Mouse (Mus musculus) lung, adult 18-20 months (tissue): ENCODE measurements around the gene Eef1g.
"Not testable (repeated sequence)": the region's sequence is repeated elsewhere in the genome, so short reads cannot be mapped to it uniquely, and the experiment has no call there.

ENCODE experiments used
- DNase-seq, 2 experiments: peaks; one replicate each; pipeline ENCODE4 v3.0.0; 2022; ENCODE audit warnings: mixed read lengths in 2 of 2

The Eef1g gene

GRCm38 (mm10) chr19:8946929-8947328 is 19.9 kb upstream of the Eef1g start:
- no peak for DNase-seq

DNA sequence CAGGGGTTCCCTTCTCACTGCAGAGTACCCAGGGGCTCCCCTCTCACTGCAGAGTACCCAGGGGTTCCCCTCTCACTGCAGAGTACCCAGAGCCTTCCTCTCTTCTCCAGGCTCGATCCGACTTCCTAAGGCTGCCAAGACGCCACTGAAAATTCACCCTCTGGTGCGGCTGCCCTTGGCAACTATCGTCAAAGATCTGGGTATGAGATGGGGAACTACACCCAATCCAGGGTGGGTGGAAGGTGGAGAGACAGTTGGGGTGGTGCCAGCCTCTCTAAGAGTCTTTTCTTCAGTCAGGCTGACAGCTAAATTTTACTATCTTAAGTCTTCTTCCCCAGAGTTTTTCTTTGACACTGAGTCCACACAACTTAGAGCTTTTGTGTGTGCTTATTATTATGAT is 16.7 kb upstream of the Eef1g start:
- DNase-seq = no peak

- DNase-seq = no peak
These were observed 14.6 kb upstream of the Eef1g start for GRCm38 (mm10) chr19:8952241-8952640.

DNA sequence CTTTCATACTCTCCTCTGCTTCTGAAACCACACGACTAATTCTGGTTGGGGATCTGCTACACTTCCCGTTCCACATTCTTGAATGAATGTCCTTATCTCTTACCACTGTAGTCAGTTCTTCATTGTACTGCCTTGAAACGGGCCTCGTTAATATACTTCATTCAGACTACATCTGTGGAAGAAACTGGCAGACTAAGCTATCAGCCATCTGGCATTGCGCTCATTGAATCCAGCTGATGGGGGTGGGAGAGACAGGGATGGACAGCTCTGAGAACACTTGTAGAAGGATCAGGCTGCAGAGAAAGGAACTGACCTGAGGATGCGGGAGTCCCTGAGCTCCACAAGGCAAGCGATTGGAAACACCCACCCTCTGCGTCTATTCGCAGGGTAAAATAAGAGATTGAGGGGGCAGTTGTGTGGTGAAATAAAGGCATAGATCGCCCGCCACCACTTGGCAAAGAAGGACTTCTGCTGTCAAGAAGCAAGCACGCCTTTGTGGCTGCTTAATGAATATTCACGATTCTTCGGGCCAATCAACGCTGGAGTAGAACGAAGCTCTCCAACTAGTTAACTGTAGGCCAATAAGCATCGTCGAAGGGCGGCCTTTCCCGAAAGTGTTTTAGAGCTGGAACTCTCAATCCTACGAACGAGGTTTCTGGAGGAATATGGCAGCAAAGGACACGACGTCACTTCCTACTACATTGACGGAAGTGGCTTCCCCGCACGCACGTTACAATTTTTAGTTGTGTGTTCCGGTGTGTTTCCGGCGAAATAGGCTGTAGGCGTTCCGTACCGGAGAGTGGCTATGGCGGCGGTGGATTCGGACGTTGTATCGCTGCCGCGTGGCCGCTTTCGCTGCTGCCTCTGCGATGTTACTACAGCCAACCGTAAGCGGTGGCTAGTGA is 13.5 kb upstream of the Eef1g start, which contains the start of gene Tut1:
Gene Tut1, plus strand, starts transcription at position 713 of the 905 bp plus-strand sequence.
- DNase-seq = peak; percentile 94

- DNase-seq = no peak
These were observed 12.7 kb upstream of the Eef1g start for GRCm38 (mm10) chr19:8954171-8954570.

DNA sequence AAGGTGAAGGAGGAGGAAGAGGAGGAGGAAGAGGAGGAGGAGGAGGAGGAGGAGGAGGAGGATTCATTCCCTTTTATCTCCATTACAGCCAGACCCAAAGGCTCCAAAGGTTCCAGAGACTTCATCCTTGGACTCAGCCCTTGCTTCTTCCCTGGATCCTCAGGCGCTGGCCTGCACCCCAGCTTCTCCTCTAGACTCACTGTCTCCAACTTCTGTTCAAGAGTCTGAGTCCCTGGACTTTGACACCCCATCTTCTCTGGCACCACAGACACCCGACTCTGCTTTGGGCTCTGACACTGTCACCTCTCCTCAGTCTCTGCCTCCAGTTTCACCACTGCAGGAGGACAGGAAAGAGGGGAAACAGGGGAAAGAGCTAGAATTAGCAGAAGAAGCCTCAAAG is 4.6 kb upstream of the Eef1g start:
- DNase-seq = no peak

DNA sequence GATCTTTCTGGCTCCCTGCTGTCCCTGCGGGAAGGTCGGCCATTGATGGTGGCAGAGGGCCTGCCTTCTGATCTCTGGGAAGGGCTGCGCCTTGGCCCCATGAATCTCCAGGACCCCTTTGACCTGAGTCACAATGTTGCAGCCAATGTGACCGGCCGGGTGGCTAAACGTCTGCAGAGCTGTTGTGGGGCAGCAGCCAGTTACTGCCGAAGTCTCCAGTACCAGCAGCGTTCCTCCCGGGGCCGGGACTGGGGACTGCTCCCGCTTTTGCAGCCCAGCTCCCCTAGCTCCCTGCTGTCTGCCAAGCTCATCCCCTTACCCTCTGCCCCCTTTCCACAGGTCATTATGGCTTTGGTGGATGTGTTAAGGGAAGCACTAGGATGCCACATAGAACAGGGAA is 1.8 kb upstream of the Eef1g start:
- no peak for DNase-seq

GRCm38 (mm10) chr19:8965771-8966170 is 1.1 kb upstream of the Eef1g start:
- peak in 1 of 2 experiments; percentile 26 for DNase-seq

DNA sequence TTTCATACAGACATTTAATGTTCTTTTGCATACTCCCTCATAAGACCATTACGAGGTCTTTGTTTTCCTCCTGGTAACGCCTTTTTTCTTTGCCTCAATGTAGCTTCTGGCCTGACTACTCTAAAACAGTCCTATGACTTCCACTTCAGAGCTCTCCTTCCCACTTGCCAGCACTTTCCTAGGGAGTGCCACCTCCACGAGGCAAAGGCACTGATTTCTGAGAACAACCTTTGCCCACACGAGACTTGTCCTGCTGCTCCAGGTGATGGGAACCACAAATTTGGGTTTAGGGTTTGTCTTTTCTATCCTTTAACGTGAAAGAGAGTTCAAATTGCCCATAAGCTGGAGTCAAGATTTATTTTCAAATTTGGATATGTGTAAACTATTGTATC is 647 bp upstream of the Eef1g start:
- DNase-seq = peak in 1 of 2 experiments; percentile 39

- DNase-seq = no peak
These were observed 517 bp downstream of the Eef1g start for GRCm38 (mm10) chr19:8967373-8967743.

DNA sequence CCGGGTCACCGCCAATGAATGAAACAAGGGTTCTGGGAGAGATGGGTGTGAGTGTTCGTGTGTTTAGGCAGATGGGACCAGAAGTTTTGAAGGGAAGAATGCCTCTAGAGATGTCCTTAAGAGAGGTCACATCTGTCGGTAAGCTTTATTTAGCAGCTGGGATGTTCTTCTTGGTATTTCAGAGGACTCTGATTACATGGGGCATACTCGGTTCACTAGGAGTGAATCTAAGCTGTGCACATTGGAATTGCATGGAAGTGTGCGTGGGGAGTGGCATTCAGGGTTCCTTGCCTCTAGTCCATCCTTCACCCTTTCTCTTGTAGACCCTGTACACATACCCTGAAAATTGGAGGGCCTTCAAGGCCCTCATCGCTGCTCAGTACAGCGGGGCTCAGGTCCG is 1.1 kb downstream of the Eef1g start:
- no peak for DNase-seq

GRCm38 (mm10) chr19:8972491-8972890 is 5.7 kb downstream of the Eef1g start:
- not testable (repeated sequence) for DNase-seq

GRCm38 (mm10) chr19:8974638-8975037 is 7.8 kb downstream of the Eef1g start:
- DNase-seq = no peak

GRCm38 (mm10) chr19:8975491-8975890 is 8.7 kb downstream of the Eef1g start:
- no peak for DNase-seq

GRCm38 (mm10) chr19:8976535-8976934 is 9.7 kb downstream of the Eef1g start:
- peak; percentile 61 to 77 for DNase-seq

DNA sequence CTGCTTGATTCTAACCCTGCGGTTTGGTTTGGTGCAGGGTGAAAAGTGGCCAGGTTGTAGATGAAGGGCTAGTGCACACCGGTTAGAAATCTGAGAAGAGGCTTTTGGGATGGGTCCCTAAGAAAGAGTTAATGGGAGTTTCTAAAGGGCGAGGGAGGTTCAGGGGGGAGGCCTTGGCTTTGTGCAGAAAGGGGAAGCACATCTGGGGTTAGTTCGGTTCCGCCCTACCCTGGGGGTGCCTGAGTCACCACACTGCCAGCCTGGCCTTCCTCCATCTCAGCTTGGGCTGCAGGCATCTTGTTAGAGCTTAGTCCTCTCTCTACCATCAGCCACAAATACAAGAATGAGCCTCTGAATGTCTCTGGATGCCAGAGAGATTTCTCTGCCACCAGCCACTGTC is 13.9 kb downstream of the Eef1g start:
- DNase-seq = peak; percentile 44 to 56

DNA sequence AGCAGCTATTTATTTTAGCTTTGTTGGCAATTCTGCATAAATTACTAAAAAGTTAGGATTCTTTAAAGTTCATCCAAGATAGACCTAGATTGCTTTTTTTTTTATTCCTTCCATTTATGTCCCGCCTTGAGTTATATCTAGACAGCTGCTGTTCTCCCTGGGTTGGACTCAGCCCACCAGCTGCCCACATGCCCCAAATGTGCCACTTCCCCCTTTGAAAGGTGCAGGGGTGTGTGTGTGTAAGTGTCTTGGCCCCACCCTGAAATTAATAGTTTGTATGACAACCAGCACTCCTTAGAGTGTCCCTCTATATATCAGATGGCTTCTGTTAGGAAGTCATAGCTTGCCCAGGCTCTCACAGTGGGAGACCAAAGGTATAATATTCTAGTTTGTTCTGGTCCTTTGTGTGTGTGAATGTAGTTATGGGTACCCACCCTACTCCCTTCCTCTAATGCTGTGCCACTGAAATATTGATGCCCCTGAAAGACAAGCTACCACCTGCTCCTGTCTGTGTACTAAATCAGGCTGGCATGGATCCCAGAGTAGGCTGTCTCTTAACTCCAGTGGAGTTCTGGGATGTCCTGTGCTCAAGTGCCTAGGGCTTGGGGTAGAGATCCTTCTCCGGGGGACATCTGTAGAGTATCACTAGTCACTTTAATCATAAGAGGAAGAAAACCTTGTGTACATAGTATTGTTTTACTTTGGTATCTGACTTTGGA is 14.8 kb downstream of the Eef1g start:
- DNase-seq = no peak

DNA sequence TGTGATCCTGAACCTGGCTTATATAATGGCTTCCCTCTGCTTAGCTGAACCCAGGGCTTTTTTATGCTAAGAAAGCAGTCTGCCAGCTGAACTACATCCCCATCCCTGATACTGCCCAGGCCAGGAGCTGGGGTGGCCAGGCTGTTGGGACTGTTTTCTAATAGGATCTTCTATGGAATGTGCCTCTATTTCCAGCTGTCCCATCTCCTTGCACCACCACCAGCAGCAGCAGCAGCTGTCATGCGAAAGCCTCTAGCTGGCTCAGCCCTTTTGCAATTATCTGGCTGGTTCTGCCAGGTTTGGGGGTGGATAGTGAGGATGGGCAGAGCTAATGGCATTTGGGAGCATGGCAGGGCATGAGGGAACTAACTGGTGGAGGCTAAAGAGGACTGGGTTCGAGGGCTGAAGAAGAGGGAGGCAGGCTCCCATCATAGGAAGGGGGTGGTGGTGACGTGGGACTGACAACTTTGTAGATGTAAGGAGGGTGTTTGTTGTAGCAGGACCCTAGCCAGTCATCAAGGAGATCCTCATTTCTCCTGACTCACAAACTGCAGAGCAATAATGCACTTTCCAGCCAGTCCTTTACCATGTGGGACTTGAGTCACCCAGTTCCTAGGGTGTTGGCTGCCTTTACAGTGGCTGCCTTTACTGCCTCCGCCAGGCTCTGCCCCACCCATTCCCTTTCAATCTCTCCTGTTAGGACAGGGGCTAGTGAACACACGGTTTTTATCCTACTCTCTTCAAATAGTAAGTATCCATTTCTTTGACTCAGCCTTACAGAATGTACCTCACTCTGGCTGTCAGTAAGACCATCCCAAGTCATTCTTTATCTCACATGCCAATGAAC is 15.7 kb downstream of the Eef1g start:
- DNase-seq = peak; percentile 37 to 40

DNA sequence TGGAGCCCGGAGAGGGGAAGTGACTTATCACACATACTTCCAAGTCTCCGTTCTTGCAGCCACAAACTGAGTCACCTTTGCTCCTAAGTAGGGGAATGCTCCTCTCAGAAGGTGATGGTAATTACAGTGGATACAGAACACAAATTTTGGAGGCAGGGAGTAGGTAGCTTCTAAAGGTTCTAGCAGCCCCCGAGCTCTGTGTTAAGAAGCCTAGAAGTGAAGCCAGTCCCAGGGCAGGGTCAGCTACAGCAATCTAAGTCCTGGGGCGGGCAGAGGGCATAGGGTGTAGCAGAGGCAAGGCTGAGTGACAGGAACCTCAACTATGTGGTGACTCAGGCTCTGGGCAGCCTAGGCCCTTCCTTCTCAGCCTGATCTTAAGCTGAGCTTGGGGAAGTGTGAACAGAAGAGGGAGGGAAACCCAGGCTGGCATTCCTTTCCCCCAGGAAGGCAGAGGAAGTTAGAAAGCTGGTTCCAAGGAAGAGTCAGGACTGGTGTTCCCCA is 16.4 kb downstream of the Eef1g start:
- peak; percentile 79 to 81 for DNase-seq

- peak; percentile 85 to 88 for DNase-seq
These were observed 17.5 kb downstream of the Eef1g start for GRCm38 (mm10) chr19:8984255-8984868.

DNA sequence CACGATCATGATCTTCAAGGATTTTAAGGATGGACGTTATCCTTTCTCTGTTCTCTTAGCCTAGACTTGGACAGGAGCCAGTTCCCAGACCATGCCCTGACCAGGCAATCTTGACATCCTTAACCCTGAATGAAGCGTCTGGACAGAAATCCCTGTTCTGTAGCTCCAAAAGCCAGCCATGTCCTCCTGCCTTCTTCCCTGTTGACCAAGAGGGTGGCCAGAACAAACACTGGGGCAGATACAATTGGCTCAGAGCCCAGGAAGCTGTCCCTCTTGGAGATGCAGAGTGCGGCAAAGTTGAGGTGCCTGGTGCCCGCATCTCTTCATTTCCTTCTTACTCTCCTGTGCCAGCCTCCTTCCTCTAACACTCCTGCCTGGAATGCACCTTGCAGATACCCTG is 19.1 kb downstream of the Eef1g start:
- peak; percentile 44 to 56 for DNase-seq

GRCm38 (mm10) chr19:8987816-8988215 is 21.0 kb downstream of the Eef1g start:
- peak; percentile 56 to 63 for DNase-seq
